Mouse (Mus musculus) embryonic fibroblast, embryonic 13.5 days (primary cell): ENCODE measurements around the gene Arhgef3. TPM values are rescaled to one million over a fixed set of nuclear protein-coding genes. Genes with fewer than 3 reads are reported as not detected.

Experiments used
- H3K27ac ChIP-seq: 2 replicates; pipeline ENCODE4 v1.5.1; 2012; ENCODE audit warnings: low read length, control low read depth, inconsistent platforms; ENCODE audit not compliant: insufficient read depth
- H3K4me1 ChIP-seq: 2 replicates; pipeline ENCODE4 v1.6.1; 2011; ENCODE audit warnings: low read length; ENCODE audit not compliant: control insufficient read depth, insufficient read depth
- H3K4me3 ChIP-seq: 2 replicates; pipeline ENCODE4 v1.5.1; 2011; ENCODE audit warnings: mild to moderate bottlenecking, control low read depth, low read length; ENCODE audit not compliant: insufficient read depth
- CTCF ChIP-seq: IDR thresholded peaks from 2 replicates; pipeline ENCODE4 v1.5.1; 2011; ENCODE audit warnings: mild to moderate bottlenecking, control low read depth, low read length, moderate library complexity, borderline replicate concordance; ENCODE audit not compliant: insufficient read depth
- POLR2A ChIP-seq: IDR thresholded peaks from 2 replicates; pipeline ENCODE4 v1.6.1; 2011; ENCODE audit warnings: low read depth, mild to moderate bottlenecking, control low read depth, low read length, moderate library complexity
- polyA plus RNA-seq: library from polyadenylated mRNA; stranded (reverse); fragments of >200 nt; gene quantifications from 2 replicates; pipeline ENCODE4 v1.2.4, GENCODE M21; 2011; ENCODE audit warnings: low read depth; ENCODE audit not compliant: missing spikeins, insufficient read length

Arhgef3 gene
- polyA plus RNA-seq, 1 experiment = 2.5 TPM

DNA sequence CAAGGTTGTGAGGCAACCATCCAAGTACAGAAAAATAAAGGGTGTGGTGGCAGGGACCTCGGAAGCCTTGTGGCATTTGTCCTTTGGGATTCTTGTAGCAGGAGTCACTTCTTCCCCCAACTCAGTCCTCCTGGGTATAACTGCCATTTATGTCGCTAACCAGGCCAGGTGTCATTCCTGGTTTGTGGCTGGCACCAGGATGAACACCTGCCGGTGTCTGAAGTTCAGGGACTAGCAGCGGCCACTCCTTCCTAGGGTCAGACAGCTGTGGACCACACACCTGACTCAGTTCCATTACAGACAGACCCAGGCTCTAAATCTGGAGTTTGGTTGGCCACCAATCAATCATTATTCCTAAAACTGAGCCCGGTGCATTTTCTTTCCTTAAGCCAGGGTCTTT lies 258.8 kb downstream of the Arhgef3 start:
- TF ChIP-seq CTCF = no peak
- no peak for TF ChIP-seq POLR2A
- H3K4me1 ChIP-seq = peaks cover 5% of the 10 kb centered on the region; the same call in 1 of the 2 replicates
- no peak overlapping the region for H3K27ac ChIP-seq
- H3K4me3 ChIP-seq = no peak overlapping the region

DNA sequence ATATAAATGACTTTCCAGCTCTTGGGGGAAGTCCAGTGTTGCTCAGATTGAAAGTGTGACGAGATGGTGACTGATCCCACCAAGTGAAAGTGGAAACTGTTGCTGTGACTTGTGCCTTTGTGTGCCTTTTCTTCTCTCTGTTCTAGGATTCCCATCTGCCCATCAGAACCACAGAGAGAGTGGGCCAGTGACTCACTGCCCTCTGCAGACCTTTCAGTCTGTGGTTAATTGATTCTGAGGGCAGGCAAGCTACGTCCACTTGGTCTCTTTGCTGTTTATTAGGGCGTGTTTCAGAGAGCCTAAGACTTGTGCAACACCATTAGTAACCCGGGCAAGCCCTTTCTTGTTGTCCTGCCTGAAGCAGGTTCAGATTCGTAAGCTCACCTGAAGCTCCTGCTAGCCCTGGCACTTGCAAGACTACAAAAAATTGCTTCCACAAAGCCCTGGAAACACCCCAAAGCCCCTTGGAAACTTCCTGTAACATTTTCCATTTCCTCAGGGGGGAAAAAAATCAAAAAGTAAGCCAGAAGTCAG lies 261.5 kb downstream of the Arhgef3 start:
- Histone ChIP-seq H3K4me1 (peaks cover 5% of the 10 kb centered on the region; the same call in 1 of the 2 replicates), H3K27ac (no peak overlapping the region), H3K4me3 (no peak overlapping the region)
- TF ChIP-seq POLR2A = no peak
- no peak for TF ChIP-seq CTCF

DNA sequence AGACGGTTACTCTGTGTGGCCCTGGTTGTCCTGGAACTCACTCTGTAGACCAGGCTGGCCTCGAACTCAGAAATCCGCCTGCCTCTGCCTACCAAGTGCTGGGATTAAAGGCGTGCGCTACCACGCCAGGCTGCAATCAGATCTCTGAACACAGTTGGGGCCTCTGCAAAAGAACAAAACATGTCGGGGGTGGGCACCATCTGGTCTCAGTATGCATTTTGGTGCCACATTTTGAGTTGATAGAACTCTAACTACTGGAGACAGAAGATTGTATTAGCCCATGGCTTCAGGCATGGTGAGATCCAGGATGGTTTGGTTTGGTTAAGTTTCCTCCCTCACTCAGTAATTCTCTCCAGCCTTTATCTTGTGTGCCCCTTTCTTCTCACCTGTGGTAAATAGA lies 264.0 kb downstream of the Arhgef3 start:
- Histone ChIP-seq H3K4me1 (peaks cover 5% of the 10 kb centered on the region; the same call in 1 of the 2 replicates), H3K4me3 (no peak overlapping the region), H3K27ac (no peak overlapping the region)
- no peak for TF ChIP-seq CTCF
- TF ChIP-seq POLR2A = no peak

DNA sequence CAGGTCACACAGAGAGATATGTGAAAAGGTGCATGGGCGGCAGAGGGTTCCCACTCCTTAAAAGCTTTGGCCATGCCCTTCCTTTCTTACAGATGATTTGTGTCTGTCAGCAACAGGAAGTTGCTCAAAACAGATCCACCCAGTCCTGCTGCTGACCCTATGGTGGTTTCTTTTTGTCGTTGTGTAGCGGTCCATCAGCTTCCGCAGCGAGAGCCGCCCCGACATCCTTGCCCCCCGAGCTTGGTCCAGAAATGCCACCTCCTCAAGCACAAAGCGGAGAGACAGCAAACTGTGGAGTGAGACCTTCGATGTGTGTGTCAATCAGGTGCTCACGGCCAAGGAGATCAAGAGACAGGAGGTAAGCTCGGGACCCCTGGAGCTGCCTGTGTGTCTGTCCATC lies 264.7 kb downstream of the Arhgef3 start:
- TF ChIP-seq CTCF = no peak
- no peak for TF ChIP-seq POLR2A
- no peak overlapping the region for H3K27ac ChIP-seq
- H3K4me1 ChIP-seq = peaks cover 5% of the 10 kb centered on the region; the same call in 1 of the 2 replicates
- no peak overlapping the region for H3K4me3 ChIP-seq

DNA sequence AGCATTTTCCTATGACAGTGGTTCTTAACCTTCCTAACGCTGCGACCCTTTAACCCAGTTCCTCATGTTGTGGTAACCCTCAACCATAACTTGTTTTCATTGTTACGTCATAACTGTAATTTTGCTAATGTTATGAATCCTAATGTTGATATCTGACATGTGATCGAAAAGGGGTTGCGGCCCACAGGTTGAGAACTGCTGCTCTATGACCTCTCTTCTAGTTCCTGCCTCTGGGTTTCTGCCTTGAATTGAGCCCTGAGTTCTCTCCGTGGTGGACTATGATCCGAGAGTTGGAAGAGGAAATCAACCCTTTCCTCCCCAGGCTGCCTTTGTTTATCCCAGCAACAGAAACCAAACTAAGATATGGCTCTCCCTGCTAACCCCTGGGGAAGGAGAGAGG lies 266.8 kb downstream of the Arhgef3 start:
- Histone ChIP-seq H3K4me1 (no peaks in the 10 kb centered on the region), H3K4me3 (no peak overlapping the region), H3K27ac (no peak overlapping the region)
- TF ChIP-seq POLR2A (no peak), CTCF (no peak)

DNA sequence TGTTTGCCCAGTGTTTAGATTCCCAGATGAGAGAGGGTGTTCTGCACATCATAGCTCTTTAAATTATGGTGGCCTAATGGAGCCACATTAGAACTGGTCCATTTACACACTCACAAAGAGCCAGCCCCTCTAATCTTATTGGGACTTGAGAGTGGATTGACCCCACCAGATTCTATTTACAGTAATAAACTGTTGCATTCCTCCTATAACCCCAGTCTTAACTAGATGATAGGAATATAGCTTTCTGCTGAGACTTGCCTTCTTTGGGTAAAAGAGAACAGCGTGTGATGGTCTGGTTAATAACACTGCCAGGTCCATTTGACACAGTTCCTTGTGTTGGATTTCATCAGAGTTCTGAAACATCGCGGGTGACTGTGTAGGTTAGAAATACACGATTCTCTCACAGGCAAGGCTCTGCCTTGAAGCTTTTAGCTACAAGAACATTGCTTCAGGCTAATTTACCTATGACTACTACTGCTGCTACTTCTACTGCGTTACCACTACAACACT lies 268.7 kb downstream of the Arhgef3 start:
- Histone ChIP-seq H3K4me3 (no peak overlapping the region), H3K4me1 (no peaks in the 10 kb centered on the region), H3K27ac (no peak overlapping the region)
- TF ChIP-seq CTCF = no peak
- TF ChIP-seq POLR2A = no peak

DNA sequence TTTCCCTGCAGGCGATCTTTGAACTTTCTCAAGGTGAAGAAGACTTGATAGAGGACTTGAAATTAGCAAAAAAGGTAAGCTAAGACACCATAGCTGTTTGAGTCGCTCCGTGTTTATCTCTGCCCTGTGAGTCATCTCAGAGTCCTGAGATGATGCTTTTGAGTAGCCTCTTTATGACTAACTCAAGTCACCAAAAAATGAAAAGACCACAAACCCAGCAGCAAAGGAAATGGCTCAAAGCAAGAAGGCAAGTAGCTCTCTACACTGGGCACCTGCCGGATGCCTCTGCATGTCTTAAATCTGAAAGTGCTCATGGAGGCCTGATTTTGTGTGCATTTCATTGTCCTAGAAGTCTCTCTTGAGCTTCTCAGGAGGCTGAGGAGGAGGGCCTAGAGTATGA lies 269.4 kb downstream of the Arhgef3 start:
- TF ChIP-seq POLR2A = no peak
- TF ChIP-seq CTCF = no peak
- no peaks in the 10 kb centered on the region for H3K4me1 ChIP-seq
- H3K27ac ChIP-seq = no peak overlapping the region
- H3K4me3 ChIP-seq = no peak overlapping the region

DNA sequence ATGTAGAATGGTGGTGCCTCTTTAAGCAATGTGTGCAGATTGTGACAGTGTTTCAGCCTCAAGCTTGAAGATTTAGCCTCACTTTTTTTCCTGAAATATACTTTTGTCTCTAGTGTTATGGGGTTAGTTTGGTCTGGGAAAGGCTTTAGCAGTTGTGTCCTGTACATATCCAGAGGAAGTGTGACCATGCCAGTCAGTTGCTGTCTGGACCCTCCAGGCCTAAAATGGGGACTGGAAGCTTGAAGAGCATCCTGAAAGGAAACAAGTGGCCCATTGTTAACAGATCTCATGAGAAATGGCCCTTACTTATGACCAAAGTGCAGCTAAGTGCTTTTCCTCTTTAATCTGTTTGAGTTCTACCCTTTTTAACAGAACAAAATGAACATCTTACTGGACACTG lies 273.9 kb downstream of the Arhgef3 start:
- no peak for TF ChIP-seq POLR2A
- TF ChIP-seq CTCF = no peak
- no peaks in the 10 kb centered on the region for H3K4me1 ChIP-seq
- no peak overlapping the region for H3K4me3 ChIP-seq
- no peak overlapping the region for H3K27ac ChIP-seq

DNA sequence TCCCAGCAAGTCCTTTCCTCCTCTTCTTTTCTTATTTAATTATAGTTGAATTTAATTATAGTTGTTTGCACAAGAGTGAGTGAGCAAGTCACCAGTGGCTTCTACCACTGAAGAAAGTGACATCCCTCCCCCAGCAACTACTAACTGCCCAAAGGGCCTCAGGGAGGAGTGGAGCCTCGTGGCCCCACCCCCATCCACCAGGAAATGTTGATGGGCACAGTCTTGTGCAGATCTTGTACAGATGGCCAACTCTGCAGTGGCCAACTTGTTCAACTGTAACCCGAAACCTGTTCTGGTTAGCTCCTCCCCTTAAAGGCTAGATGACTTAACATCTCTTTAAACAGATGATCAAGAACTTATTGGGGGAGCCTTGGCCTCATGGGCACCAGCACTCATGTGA lies 275.0 kb downstream of the Arhgef3 start:
- no peak for TF ChIP-seq POLR2A
- TF ChIP-seq CTCF = no peak
- H3K4me3 ChIP-seq = no peak overlapping the region
- H3K4me1 ChIP-seq = no peaks in the 10 kb centered on the region
- H3K27ac ChIP-seq = no peak overlapping the region

DNA sequence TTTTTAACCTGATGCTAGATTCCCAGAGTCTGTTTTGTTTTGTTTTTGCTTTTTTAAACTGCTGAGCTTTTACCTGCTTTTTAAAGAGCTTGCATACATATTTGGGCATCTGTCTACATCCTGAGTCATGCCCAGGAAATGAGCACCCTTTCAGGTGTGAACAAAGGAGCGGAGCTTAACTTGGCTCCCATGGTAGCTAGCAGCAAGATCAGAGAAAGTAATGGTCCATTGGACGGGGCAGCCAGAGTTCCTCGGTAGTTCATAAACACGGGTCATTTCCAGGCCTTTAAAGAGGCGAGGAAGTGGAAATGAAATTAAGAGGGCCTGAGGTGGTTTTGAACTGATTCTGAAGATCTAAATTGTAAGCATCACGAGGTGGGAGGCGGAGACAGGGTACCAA lies 276.0 kb downstream of the Arhgef3 start:
- Histone ChIP-seq H3K27ac (no peak overlapping the region), H3K4me1 (no peaks in the 10 kb centered on the region), H3K4me3 (no peak overlapping the region)
- TF ChIP-seq CTCF (no peak), POLR2A (no peak)
